Mouse (Mus musculus) stomach, postnatal 0 days (tissue): Measurements from ENCODE around the gene Hs6st1. TPM values are rescaled to one million over a fixed set of nuclear protein-coding genes. Genes with fewer than 3 reads are reported as not detected.

Experiments
- ATAC-seq: fragments of 200-750 bp; cut with Nextera tagmentation; 2 replicates; pipeline ENCODE4 v1.8.0; 2017; ENCODE audit not compliant: low FRiP score, low TSS enrichment
- DNase-seq: peaks from one replicate; pipeline ENCODE4 v3.0.0-alpha.2; 2016; ENCODE audit warnings: low spot score
- H3K27ac ChIP-seq: fragments of 300-500 bp; sonication (generic); replicated peaks from 2 replicates; pipeline ENCODE4 v1.5.1; 2014; ENCODE audit warnings: mild to moderate bottlenecking, control low read depth
- H3K27me3 ChIP-seq: fragments of 300-500 bp; sonication (generic); 2 replicates; pipeline ENCODE4 v1.6.1; 2014; ENCODE audit warnings: low read length; ENCODE audit not compliant: control insufficient read depth, insufficient read depth
- H3K36me3 ChIP-seq: fragments of 300-500 bp; sonication (generic); 2 replicates; pipeline ENCODE4 v1.6.1; 2014; ENCODE audit warnings: low read length, mixed read lengths; ENCODE audit not compliant: control insufficient read depth, insufficient read depth
- H3K4me1 ChIP-seq: fragments of 300-500 bp; sonication (generic); replicated peaks from 2 replicates; pipeline ENCODE4 v1.6.1; 2014; ENCODE audit warnings: antibody characterized with exemption; ENCODE audit not compliant: control insufficient read depth, insufficient read depth
- H3K4me2 ChIP-seq: fragments of 300-500 bp; sonication (generic); replicated peaks from 2 replicates; pipeline ENCODE4 v1.6.1; 2014; ENCODE audit warnings: low read depth, mild to moderate bottlenecking, control low read depth, moderate library complexity
- H3K4me3 ChIP-seq: fragments of 300-500 bp; sonication (generic); 2 replicates; pipeline ENCODE4 v1.5.1; 2014; ENCODE audit warnings: low read depth, low read length, control low read depth
- H3K9ac ChIP-seq: fragments of 300-500 bp; sonication (generic); 2 replicates; pipeline ENCODE4 v1.6.1; 2014; ENCODE audit warnings: mild to moderate bottlenecking, low read length, control low read depth, mixed read lengths
- H3K9me3 ChIP-seq: fragments of 300-500 bp; sonication (generic); 2 replicates; pipeline ENCODE4 v1.6.1; 2016; ENCODE audit warnings: low read length; ENCODE audit not compliant: control insufficient read depth
- CTCF ChIP-seq: IDR thresholded peaks from 2 replicates; pipeline ENCODE4 v1.5.1; 2016; ENCODE audit warnings: antibody characterized with exemption, low read depth, mild to moderate bottlenecking, moderate library complexity
- EP300 ChIP-seq: optimal IDR thresholded peaks from 2 replicates; pipeline ENCODE3; 2016; ENCODE audit warnings: antibody characterized with exemption
- WGBS: fragments of 180-500 bp; shearing (Covaris S2); extraction: QIAGEN DNeasy Blood & Tissue Kit; methylation state at CpG from one replicate; pipeline ENCODE4 v1.1.7; 2014; 5-methylcytosine and 5-hydroxymethylcytosine counted together
- polyA plus RNA-seq: library from polyadenylated mRNA; unstranded; fragments of >200 nt; fragmentation: Nextera tagmentation; extraction: Ambion mirVana; gene quantifications from 2 replicates; pipeline ENCODE4 v1.2.1, GENCODE M21; 2015

Hs6st1 gene
- polyA plus RNA-seq, 1 experiment from 2014 or later: 5.7 TPM

- no peak for TF ChIP-seq EP300
- TF ChIP-seq CTCF: no peak
- Histone ChIP-seq H3K36me3 (no peaks in the 10 kb centered on the region; the same call in 1 of the 2 replicates), H3K4me3 (peak overlapping the region; percentile 82), H3K9me3 (no peaks in the 10 kb centered on the region), H3K27me3 (no peaks in the 10 kb centered on the region), H3K9ac (peak overlapping the region; percentile 85), H3K4me2 (peak overlapping the region; percentile 93), H3K4me1 (peaks cover 29% of the 10 kb centered on the region), H3K27ac (0 out of 2 replicates have a peak overlapping the region, but pooled peaks have one; percentile 9)
- no peak for ATAC-seq
- peak; percentile 20 for DNase-seq
- 47% methylated on average over 3 of the region's 3 CpGs for WGBS
Measured at GRCm38 (mm10) chr1:36070740-36071139, 2.5 kb downstream of the Hs6st1 start.

GRCm38 (mm10) chr1:36071176-36071575 lies 3.0 kb downstream of the Hs6st1 start:
- H3K27ac ChIP-seq: no peak overlapping the region; the same call in 1 of the 2 replicates
- peaks cover 33% of the 10 kb centered on the region for H3K4me1 ChIP-seq
- no peak for TF ChIP-seq CTCF
- TF ChIP-seq EP300: no peak
- H3K4me3 ChIP-seq: 0 out of 2 replicates have a peak overlapping the region, but pooled peaks have one; percentile 82
- no peaks in the 10 kb centered on the region for H3K27me3 ChIP-seq
- peaks cover 2% of the 10 kb centered on the region; the same call in 1 of the 2 replicates for H3K36me3 ChIP-seq
- H3K9me3 ChIP-seq: no peaks in the 10 kb centered on the region
- DNase-seq (peak; percentile 51), ATAC-seq (peak; percentile 16; the same call in 1 of the 2 replicates)
- H3K9ac ChIP-seq: peak overlapping the region; percentile 27; the same call in 1 of the 2 replicates
- peak overlapping the region; percentile 93 for H3K4me2 ChIP-seq
- WGBS: 45% methylated on average over 7 of the region's 7 CpGs

DNA sequence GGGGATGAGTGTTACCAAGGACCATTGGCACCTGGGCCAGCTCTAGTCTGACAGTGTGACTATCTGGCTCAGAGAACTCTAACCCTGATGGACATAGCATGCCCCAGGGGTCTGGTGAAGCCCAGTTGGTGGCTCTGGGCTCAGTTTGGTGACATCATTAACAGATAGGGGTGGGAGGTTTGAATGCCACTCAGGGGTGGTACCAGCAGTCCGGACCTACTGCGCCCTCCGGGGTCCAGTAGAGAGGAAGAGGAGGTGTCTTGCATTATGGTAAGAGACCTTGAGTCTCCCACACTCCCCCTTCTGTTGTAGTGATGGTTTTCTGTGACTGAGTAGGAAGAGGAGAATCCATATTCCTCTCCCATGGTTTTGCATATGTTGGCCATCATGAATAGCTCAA lies 3.4 kb downstream of the Hs6st1 start:
- no peak for ATAC-seq
- H3K4me3 ChIP-seq: no peak overlapping the region
- 94% methylated on average over 3 of the region's 3 CpGs for whole genome bisulfite sequencing
- no peak overlapping the region; the same call in 1 of the 2 replicates for H3K27ac ChIP-seq
- H3K4me2 ChIP-seq: peak overlapping the region; percentile 93
- no peaks in the 10 kb centered on the region for H3K27me3 ChIP-seq
- peaks cover 34% of the 10 kb centered on the region for H3K4me1 ChIP-seq
- H3K36me3 ChIP-seq: peaks cover 2% of the 10 kb centered on the region; the same call in 1 of the 2 replicates
- H3K9ac ChIP-seq: peak overlapping the region; percentile 27; the same call in 1 of the 2 replicates
- TF ChIP-seq EP300: no peak
- TF ChIP-seq CTCF: no peak
- H3K9me3 ChIP-seq: no peaks in the 10 kb centered on the region
- no peak for DNase-seq

GRCm38 (mm10) chr1:36072588-36073556 lies 4.7 kb downstream of the Hs6st1 start:
- no peaks in the 10 kb centered on the region for H3K9me3 ChIP-seq
- 0 out of 2 replicates have a peak overlapping the region, but pooled peaks have one; percentile 14 for H3K4me2 ChIP-seq
- H3K36me3 ChIP-seq: peaks cover 2% of the 10 kb centered on the region; the same call in 1 of the 2 replicates
- no peaks in the 10 kb centered on the region for H3K27me3 ChIP-seq
- no peak overlapping the region for H3K27ac ChIP-seq
- no peak overlapping the region; the same call in 1 of the 2 replicates for H3K9ac ChIP-seq
- H3K4me3 ChIP-seq: no peak overlapping the region
- peaks cover 42% of the 10 kb centered on the region for H3K4me1 ChIP-seq
- 59% methylated on average over 11 of the region's 11 CpGs for WGBS
- DNase-seq: no peak
- no peak for ATAC-seq
- TF ChIP-seq EP300: no peak
- TF ChIP-seq CTCF: no peak

- DNase-seq (no peak), ATAC-seq (no peak)
- H3K27ac ChIP-seq: no peak overlapping the region
- WGBS: 78% methylated on average over 8 of the region's 8 CpGs
- H3K36me3 ChIP-seq: peaks cover 2% of the 10 kb centered on the region; the same call in 1 of the 2 replicates
- no peak overlapping the region for H3K9ac ChIP-seq
- TF ChIP-seq CTCF: no peak
- no peak for TF ChIP-seq EP300
- no peaks in the 10 kb centered on the region for H3K9me3 ChIP-seq
- no peak overlapping the region for H3K4me3 ChIP-seq
- 0 out of 2 replicates have a peak overlapping the region, but pooled peaks have one; percentile 14 for H3K4me2 ChIP-seq
- H3K4me1 ChIP-seq: peaks cover 45% of the 10 kb centered on the region
- no peaks in the 10 kb centered on the region for H3K27me3 ChIP-seq
Measured at GRCm38 (mm10) chr1:36073566-36073965, 5.4 kb downstream of the Hs6st1 start.

GRCm38 (mm10) chr1:36074197-36074596 lies 6.0 kb downstream of the Hs6st1 start:
- H3K27ac ChIP-seq: no peak overlapping the region
- no peaks in the 10 kb centered on the region for H3K27me3 ChIP-seq
- ATAC-seq (no peak), DNase-seq (no peak)
- H3K9ac ChIP-seq: no peak overlapping the region
- no peaks in the 10 kb centered on the region for H3K9me3 ChIP-seq
- TF ChIP-seq EP300 (no peak), CTCF (no peak)
- H3K4me2 ChIP-seq: no peak overlapping the region
- peaks cover 45% of the 10 kb centered on the region for H3K4me1 ChIP-seq
- H3K4me3 ChIP-seq: no peak overlapping the region
- H3K36me3 ChIP-seq: peaks cover 2% of the 10 kb centered on the region; the same call in 1 of the 2 replicates
- WGBS: 96% methylated on average over 4 of the region's 5 CpGs
